Mouse (Mus musculus) right cerebral cortex, postnatal 25 days (tissue): Measurements from ENCODE around the gene Use1.

Experiments
- DNase-seq: peaks from one replicate; pipeline ENCODE4 v3.0.0; 2022

Gene Use1

DNA sequence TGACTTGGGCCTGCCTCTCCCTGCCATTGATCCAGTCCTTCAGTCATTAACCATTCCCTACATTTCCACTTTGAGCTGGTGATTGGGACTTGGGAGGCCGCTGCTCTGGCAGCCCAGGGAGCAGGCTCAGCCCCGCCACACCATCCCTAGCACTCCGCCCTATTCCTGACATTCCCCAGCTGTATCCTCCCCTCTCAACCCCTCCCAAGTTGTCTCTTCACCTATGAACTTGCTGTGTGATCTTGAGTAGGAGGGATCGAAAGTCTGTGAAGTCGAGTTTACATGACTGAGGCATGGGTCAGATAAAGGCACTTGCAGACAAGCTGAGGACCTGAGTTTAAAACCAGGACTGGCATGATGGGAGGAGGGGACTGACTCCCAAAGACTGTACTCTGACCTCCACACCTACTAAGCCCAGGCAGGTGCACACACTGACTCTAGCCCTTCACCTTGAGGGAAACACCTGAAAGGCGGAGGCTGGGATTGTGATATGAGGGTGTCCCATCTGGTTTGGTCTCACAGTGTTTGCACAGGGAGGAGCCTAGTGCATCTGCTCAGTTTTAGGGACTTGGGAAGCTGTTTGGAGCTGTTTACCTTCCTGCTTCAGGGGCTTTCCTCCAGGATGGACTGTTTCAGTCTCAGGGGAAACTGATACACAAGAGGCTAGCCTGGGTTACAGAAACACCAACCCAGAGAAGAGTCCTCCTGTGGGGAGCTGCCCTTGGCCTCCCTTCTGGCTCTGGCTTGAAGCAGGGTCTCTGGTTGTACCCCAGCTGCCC lies 36.6 kb downstream of the Use1 start:
- no peak for DNase-seq

DNA sequence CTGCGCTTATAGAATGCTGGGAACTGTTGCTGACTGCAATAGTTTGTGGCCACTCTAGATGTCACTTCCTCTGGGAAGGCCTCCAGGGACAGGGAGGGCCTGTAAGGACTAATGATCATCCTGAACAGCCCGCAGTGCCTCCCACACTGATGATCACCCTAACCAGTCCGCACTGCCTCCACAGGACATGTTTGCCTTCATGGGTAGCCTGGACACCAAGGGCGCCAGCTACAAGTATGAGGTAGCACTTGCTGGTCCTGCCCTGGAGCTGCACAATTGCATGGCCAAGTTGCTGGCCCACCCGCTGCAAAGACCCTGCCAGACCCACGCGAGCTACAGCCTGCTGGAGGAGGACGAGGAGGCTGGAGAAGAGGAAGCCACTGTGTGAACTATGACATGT lies 37.4 kb downstream of the Use1 start:
- DNase-seq: no peak

DNA sequence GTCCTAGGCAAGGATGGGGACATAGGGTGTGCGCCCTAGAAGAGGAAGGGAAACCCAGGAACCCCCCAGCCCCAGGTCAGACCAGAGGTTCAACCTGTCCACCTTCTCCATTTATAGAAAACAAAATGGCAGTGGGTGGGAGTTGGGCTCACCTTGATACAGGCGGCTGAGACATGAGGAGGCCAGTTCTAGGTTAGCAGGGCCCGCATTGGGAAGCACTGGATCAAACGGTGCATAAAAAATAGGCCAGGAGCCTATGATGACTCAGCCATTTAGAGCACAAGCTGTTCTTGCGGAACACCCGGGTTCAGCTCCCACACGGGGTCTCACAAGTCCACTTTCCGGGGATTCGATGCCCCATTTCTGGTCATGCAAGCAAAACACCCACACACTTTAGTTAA lies 38.3 kb downstream of the Use1 start:
- DNase-seq: no peak

DNA sequence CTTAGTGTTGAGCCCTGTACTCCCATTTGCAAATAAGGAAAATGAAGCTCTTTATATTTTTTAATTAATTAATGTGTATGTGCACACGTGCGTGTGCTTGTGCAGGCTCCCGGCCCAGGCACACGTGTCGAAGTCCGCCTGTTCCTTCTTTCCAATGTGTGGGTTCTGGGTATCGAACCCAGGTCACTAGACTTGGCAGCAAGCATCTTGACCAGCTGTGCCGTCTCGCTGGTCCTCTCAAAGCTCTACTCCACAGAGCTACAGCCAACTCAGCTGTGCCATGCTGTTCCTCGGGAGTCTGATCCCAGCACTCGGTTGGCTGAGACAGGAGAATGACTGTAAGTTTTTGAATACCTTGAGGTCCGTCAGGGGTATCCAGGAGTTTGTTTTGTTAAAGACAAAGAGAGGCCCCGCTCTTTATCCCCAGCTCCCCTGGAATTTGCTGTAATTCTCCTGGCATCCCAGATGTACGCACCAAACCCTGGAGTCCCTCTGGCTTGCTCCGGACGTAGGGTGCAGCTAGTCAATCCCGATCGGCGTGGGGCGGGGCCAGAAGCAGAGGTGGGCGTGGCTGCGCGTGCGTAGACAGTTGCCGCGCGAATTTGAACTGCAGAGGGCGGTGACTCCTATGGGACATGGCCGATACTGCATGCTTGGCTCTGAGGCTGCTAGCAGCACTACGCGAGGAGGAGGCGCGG lies 38.9 kb downstream of the Use1 start, which contains the start of gene Ankle1:
Ankle1 (plus strand) TSS at position 610 of the 698 bp plus-strand sequence.
- peak; percentile 91 for DNase-seq

DNA sequence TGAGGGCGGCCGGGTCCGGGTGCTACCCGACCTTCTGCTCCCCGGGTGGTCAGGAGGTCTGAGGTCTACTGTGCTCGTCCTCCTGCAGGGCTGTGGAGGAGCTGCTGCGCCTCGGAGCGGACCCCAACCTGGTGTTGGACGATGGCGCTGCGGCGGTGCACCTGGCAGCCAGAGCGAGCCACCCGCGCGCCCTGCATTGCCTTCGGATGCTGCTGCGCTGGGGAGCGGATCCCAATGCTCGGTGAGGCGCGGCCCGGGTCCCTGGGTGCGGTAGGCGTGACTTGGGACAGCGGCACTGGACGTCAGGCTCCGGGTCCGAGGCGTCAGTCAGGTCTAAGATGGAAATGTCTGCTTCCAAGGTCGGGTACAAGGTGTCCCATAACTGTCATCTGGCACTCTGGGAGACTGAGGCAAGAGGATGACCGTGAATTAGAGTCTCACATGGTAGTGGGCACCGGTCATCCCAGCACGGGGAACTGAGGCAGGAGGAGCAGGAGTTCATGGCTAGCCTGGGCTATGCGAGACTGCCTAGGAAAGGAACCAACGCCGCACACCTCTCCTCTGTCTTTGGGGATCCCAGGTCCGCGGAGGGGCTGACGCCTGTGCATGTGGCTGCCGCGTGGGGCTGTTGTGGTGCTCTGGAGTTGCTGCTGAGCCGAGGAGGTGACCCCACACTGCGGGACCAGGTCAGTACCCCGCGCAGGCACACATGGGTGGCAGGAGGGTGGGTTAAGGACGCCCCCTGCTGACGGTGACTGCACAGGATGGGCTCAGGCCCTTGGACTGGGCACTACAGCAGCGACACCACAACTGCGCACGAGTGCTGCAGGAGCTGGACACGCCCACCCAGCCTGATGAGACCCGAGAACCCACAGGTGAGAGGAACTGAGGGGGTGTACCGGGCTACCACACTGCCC lies 39.7 kb downstream of the Use1 start:
- DNase-seq: no peak

DNA sequence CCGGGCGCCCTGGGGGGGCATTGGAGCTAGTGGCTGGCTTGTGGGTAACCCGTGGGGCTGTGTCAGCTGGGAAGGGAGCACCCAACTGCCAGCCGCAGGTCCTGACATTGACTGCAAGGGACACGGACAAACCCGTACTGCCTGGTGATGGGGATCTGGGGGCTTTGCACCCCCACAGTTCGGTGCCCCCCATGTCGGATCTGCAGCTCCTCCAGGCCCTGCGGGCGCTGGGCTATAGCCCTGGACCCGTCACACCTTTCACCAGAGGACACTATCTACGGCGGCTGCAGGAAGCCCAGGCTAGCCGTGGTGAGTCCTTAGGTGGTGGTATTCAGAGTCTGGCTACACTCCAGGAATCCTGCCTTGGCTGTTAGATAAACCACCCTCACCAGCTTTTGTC lies 40.8 kb downstream of the Use1 start:
- no peak for DNase-seq

DNA sequence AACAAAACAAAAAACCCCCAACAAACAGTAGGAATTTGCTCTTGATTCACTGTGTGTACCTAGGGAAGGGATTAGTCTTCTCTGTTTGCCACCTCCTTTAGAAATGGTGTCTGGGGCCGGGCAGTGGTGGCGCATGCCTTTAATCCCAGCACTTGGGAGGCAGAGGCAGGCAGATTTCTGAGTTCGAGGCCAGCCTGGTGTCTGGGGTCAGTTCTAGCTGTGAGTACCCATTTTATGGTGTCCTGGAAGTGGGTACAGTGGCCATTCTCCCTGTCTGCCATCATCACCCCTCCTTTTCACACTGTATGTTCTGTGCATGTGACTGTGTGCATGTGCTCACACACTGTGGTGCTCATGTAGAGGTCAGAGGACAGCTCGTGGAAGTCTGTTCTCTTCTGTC lies 41.6 kb downstream of the Use1 start:
- no peak for DNase-seq

DNA sequence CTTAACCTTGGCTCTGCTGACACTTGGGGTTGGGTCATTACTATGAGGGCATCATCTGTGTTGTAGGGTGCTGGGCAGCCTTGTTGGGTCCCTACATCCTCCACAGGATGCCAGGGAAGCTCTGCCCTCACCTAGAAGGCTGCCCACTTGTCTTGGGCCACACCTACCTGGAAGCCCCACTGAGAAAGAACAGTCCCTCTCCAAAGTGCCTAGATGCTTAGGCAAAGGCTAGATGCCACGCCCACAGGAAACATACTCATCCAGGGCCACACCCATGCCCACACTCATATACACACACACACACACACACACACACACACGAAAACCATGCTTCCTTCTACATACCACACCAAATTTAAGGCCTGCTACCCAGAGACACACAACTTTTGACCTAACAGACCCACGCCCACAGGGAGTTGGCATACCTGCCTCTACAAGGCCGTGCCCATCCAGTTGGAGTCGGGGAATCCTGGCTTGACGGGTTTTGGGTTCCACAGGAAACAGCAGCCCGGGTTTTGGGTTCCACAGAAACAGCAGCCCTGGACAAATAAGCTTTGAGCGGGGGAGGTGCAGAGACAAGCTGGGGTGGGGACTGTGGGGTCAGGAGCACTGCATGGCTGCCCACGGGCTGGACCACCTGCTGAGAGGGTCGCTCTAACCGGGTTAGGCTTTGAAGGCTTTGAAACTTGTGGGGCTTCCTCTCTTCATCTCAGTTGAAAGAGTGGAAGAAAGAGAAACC lies 45.1 kb downstream of the Use1 start:
- no peak for DNase-seq
